Mouse (Mus musculus): ENCODE measurements around the gene 4930452B06Rik. TPM values are rescaled to one million over a fixed set of nuclear protein-coding genes. Genes with fewer than 3 reads are reported as not detected.
A peak's percentile ranks its signal among the peaks of the same experiment; 100 is the strongest.

Gene 4930452B06Rik
- polyA plus RNA-seq, 1 experiment from 2014 or later = 12.1 TPM

DNA sequence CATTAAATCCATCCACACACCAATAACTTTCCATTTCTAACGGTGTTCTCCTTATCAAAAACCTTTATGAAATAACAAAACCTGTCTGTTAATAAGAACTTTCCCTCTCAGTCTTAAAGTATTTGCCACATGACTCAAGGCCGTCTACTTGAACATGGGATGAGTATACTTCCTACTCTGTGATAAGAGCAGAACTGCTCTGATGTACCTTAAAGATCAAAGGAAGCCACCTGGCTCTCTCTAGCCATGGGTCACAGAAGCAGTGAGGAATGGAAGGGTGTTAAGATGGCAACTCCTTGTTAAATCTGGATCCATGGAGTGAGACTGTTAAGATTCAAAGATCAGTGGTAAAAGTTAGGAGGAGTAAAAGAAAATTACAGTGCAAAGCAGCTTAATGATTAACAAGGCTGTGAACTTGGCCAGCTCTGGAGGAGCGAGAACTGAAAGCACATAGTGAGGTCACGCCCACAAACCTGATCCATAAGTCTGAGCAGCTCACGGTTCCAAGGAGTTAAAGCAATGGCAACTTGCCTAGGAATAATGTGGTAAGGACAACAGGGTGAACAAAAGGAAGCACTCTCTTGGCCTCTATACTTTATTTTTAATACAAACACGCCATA lies 235.3 kb downstream of the 4930452B06Rik start:
- no peaks in the 10 kb centered on the region for H3K9me3 ChIP-seq
- no peak for DNase-seq (ENCODE audit: extremely low spot score, low spot score)
- H3K4me1 ChIP-seq = peaks cover 4% of the 10 kb centered on the region; the same call in 1 of the 2 replicates
- no peaks in the 10 kb centered on the region for H3K36me3 ChIP-seq (replicated peaks)
- no peak overlapping the region for H3K4me3 ChIP-seq
- no peak overlapping the region for H3K27ac ChIP-seq
- H3K27me3 ChIP-seq (ENCODE audit: poor library complexity, severe bottlenecking) = no peaks in the 10 kb centered on the region
- WGBS = 86% methylated on average over 6 of the region's 6 CpGs

DNA sequence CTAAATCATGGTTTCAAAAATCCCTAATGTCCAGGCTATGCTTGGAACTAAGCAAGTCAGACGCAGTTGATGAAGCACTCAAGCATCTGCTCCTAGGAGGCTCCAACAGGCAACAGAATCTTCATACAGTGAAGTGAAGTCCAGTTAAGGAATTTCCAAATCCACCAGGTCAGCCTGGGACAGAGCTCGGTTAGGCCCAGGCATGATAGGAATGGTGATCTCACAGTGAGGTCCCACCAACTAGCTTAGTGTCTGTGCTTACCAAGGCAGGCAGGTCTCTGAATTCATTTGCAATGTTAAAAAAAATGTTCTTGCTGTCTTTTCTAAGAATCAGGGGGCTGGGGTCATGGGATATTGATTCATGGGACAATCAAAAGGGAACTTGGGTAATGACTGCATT lies 236.3 kb downstream of the 4930452B06Rik start:
- Histone ChIP-seq H3K27ac (no peak overlapping the region), H3K4me1 (peaks cover 4% of the 10 kb centered on the region; the same call in 1 of the 2 replicates), H3K9me3 (no peaks in the 10 kb centered on the region), H3K27me3 (ENCODE audit: poor library complexity, severe bottlenecking) (no peaks in the 10 kb centered on the region), H3K36me3 (replicated peaks) (no peaks in the 10 kb centered on the region), H3K4me3 (no peak overlapping the region)
- DNase-seq (ENCODE audit: extremely low spot score, low spot score) = no peak
- WGBS = 94% methylated on average over 2 of the region's 2 CpGs

DNA sequence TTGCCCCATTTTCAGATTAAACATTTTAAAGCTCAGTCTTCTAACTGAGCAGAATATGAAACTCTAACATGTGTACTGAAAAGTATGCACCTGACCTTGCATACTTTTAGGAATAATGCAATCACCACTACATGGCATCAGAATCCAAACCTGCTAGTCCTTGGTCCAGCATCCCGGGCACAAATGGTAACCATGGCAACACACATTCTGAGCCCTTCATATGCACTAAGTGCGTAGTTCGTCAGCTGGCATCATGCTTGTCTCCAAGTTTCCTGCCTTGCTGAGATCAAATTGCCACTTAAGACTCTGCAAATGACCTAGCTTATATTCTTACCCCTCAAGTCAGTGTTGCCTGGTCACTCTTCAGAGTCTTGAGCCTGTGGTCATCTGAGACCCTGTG lies 243.2 kb downstream of the 4930452B06Rik start:
- 76% methylated on average over 3 of the region's 3 CpGs for WGBS
- H3K27ac ChIP-seq = no peak overlapping the region
- H3K4me3 ChIP-seq = no peak overlapping the region
- no peaks in the 10 kb centered on the region for H3K9me3 ChIP-seq
- no peaks in the 10 kb centered on the region for H3K36me3 ChIP-seq (replicated peaks)
- H3K27me3 ChIP-seq (ENCODE audit: poor library complexity, severe bottlenecking) = no peaks in the 10 kb centered on the region
- no peak for DNase-seq (ENCODE audit: extremely low spot score, low spot score)
- H3K4me1 ChIP-seq = peaks cover 26% of the 10 kb centered on the region

DNA sequence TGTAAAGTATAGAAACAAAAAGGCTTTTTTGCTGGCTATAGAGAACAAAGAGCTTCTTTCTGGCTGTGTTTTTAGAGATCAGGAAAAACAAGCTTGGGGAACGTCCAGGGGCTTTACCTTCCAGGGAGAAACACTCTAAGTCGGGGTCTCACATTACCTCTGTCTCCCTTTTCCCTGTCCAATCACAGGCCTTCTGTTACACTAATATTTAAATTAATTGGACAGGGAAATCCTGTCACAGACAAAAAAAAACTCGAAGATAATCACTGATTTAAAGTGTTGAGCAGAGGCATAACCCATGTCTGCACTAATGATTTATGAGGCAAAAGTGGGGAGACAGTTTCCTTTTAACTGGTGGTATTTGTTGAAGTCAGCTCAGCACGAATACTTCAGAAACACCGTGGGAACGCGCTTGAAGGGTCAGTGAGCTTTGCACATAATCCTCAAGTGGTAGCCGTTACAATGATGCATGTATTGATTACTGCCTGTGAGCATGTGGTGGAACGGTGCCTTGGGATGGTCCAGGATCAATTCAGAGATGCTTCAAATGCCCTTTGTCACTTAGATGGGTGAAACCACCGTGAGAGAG lies 244.7 kb downstream of the 4930452B06Rik start:
- peaks cover 26% of the 10 kb centered on the region for H3K4me1 ChIP-seq
- H3K27ac ChIP-seq = peak overlapping the region; percentile 72
- H3K9me3 ChIP-seq = no peaks in the 10 kb centered on the region
- no peak overlapping the region for H3K4me3 ChIP-seq
- H3K27me3 ChIP-seq (ENCODE audit: poor library complexity, severe bottlenecking) = no peaks in the 10 kb centered on the region
- no peaks in the 10 kb centered on the region for H3K36me3 ChIP-seq (replicated peaks)
- WGBS = 37% methylated on average over 10 of the region's 10 CpGs
- no peak for DNase-seq (ENCODE audit: extremely low spot score, low spot score)

DNA sequence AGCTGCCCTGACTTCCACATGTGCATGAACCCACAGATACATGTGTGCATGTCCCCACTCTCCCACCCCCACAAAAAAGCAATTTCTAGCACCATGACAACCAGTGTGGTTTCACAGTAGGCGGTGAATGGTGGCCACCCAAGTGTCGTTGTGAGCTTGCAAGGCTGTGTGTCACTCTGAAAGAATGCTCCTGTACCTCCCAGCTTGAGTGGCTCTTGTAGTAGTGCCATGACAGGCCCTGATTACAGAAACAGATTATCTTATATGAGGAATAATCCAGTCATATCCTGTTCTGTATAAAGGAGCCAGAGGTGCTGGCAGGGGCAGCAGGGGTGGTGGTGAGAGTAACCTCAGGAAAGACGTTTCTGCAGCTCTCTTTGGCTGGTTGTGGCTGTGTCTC lies 247.4 kb downstream of the 4930452B06Rik start:
- H3K4me3 ChIP-seq = no peak overlapping the region
- no peaks in the 10 kb centered on the region for H3K27me3 ChIP-seq (ENCODE audit: poor library complexity, severe bottlenecking)
- no peaks in the 10 kb centered on the region for H3K36me3 ChIP-seq (replicated peaks)
- H3K27ac ChIP-seq = no peak overlapping the region
- DNase-seq (ENCODE audit: extremely low spot score, low spot score) = no peak
- peaks cover 26% of the 10 kb centered on the region for H3K4me1 ChIP-seq
- WGBS = 80% methylated on average over 3 of the region's 3 CpGs
- no peaks in the 10 kb centered on the region for H3K9me3 ChIP-seq

DNA sequence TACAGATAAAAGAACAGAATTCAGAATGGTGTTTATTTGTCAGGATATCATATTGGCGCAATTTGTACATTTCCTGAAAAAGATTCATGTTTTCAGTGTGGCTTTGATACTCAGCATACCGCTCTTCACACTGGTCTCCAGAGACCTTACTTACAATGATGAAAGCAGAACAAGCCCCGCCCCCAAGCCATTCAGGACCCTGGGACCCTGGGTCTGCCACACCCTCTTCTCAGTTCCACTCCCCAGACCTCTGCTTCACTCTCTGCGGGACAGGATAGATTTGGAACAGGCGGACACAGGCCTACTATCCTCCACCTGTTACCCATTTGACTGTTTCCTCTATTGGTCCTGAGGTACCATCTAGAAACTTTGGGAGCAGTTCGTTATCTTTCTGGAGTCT lies 260.1 kb downstream of the 4930452B06Rik start:
- DNase-seq (ENCODE audit: extremely low spot score, low spot score) = no peak
- Histone ChIP-seq H3K27ac (no peak overlapping the region), H3K4me1 (0 out of 2 replicates have a peak, but pooled peaks cover 2% of the 10 kb centered on the region), H3K9me3 (no peaks in the 10 kb centered on the region), H3K27me3 (ENCODE audit: poor library complexity, severe bottlenecking) (no peaks in the 10 kb centered on the region), H3K36me3 (replicated peaks) (no peaks in the 10 kb centered on the region), H3K4me3 (no peak overlapping the region)
- 73% methylated on average over 6 of the region's 6 CpGs for WGBS

DNA sequence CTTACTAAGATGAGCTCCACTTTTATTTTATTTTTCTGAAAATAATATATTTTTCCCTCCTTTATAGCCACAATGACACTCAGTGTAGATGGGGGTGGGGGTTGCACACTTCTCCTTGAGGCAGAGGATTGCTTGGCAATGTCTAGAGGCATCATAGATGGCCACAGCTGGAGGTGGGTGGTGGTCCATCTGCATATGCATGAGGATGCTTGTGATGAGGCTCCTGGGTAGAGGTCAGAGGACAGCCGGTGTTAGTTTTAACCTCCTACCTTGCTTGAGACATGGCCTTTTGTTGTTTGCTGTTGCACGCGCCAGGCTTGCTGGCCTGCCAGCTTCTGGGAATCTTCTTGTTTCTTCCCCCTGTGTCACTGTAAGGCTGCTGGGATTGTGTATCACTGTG lies 262.7 kb downstream of the 4930452B06Rik start:
- WGBS = 85% methylated on average over 3 of the region's 3 CpGs
- Histone ChIP-seq H3K27ac (no peak overlapping the region), H3K36me3 (replicated peaks) (no peaks in the 10 kb centered on the region), H3K4me1 (0 out of 2 replicates have a peak, but pooled peaks cover 2% of the 10 kb centered on the region), H3K4me3 (no peak overlapping the region), H3K9me3 (no peaks in the 10 kb centered on the region), H3K27me3 (ENCODE audit: poor library complexity, severe bottlenecking) (no peaks in the 10 kb centered on the region)
- no peak for DNase-seq (ENCODE audit: extremely low spot score, low spot score)

DNA sequence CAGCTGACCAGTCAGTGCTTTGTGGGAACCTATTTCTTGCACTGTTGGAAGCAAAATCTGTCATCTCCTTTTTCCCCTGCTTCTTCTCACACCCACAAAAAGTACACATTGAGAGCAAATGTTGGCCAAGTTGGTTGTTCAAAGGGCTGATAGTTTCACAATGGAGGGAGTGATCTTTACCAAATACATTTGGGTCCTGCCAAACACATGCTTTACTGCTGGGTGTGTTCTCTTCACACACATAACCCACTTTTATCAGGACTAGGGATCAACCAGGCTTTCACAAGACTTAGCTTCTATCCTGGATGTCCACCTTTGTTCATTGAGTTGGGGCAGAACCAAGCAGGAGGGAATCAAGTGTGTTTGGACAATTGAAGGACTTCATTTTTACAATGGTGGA lies 267.5 kb downstream of the 4930452B06Rik start:
- Histone ChIP-seq H3K4me3 (no peak overlapping the region), H3K36me3 (replicated peaks) (no peaks in the 10 kb centered on the region), H3K27ac (no peak overlapping the region), H3K9me3 (no peaks in the 10 kb centered on the region), H3K27me3 (ENCODE audit: poor library complexity, severe bottlenecking) (no peaks in the 10 kb centered on the region), H3K4me1 (no peaks in the 10 kb centered on the region)
- DNase-seq (ENCODE audit: extremely low spot score, low spot score) = no peak

DNA sequence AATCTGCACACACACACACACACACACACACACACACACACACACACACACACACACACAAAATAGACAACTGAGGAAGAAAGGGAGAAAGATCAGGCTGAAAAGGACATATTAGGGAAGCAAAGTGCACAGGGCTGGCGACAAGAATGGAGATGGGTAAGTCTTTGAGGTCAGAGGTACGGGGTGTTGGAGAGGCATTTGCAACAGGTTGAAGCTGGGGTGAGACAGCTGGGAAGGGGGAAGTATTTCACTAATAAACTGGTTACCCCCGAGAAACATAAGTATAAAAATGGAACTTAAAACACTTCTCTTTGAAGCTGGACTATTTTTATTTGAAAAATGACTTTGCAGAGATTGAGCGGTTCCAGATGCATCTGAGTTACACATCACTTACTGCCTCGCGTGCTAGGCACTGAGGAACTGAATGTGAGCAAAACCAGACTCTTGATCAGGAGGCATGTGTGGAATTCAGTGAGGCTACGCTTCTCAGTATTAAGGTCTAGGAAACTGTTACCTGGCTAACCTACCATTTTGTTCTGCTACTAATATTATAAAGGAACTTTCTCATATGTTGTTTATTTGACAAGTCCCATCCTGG lies 270.3 kb downstream of the 4930452B06Rik start:
- no peaks in the 10 kb centered on the region for H3K4me1 ChIP-seq
- H3K9me3 ChIP-seq = no peaks in the 10 kb centered on the region
- no peaks in the 10 kb centered on the region for H3K27me3 ChIP-seq (ENCODE audit: poor library complexity, severe bottlenecking)
- WGBS = 85% methylated on average over 7 of the region's 7 CpGs
- no peak for DNase-seq (ENCODE audit: extremely low spot score, low spot score)
- no peak overlapping the region for H3K4me3 ChIP-seq
- no peak overlapping the region for H3K27ac ChIP-seq
- no peaks in the 10 kb centered on the region for H3K36me3 ChIP-seq (replicated peaks)

DNA sequence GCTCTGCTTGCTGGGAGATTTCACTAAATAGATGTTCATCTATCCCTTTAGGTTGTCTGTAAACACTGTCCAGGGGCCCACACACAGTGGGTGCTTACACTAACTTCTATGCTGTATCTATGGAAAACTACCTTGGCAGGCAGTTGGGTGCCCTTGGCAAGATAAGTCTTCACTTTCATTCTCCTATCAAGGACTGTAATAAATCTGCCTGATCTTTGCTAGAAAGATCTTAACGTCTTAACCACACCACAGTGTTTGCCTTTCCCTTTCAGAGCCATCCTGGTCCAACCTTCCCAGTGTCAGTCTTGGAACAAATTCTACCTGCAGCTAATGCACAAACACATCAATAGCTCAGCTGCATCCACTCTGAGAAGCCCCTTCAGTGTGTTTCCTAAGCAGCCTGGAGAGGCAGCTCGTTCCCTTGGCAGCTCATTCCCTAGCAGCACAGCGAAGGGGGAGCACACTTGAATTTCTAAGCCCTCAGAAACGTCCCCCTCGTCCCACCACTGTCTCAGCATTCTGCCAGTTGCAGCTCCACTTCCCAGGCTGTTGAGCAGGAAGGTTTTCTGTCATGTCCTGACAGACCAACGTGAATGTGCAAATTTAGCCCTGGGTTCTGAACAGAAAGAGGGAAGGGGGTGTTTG lies 273.7 kb downstream of the 4930452B06Rik start:
- Histone ChIP-seq H3K36me3 (replicated peaks) (no peaks in the 10 kb centered on the region), H3K4me3 (no peak overlapping the region), H3K9me3 (no peaks in the 10 kb centered on the region), H3K27me3 (ENCODE audit: poor library complexity, severe bottlenecking) (no peaks in the 10 kb centered on the region), H3K4me1 (no peaks in the 10 kb centered on the region), H3K27ac (no peak overlapping the region)
- DNase-seq (ENCODE audit: extremely low spot score, low spot score) = no peak
- WGBS = 70% methylated on average over 6 of the region's 6 CpGs

Data from forebrain, embryonic 10.5 days (tissue).